Mouse (Mus musculus) 3134 (cell line): ENCODE data around the gene Micu2.
"Not testable (repeated sequence)": the region's sequence is repeated elsewhere in the genome, so short reads cannot be mapped to it uniquely, and the experiment has no call there.

ENCODE experiments used
- DNase-seq: peaks from one replicate; pipeline ENCODE4 v3.0.0-alpha.2; 2011; ENCODE audit warnings: low spot score; ENCODE audit not compliant: insufficient read length; ENCODE audit errors: extremely low read depth

Micu2 gene

GRCm38 (mm10) chr14:57896088-57896871 is 102.8 kb downstream of the Micu2 start:
- DNase-seq, result not testable (repeated sequence)

GRCm38 (mm10) chr14:57894346-57894745 is 104.7 kb downstream of the Micu2 start:
- no peak for DNase-seq

GRCm38 (mm10) chr14:57892961-57893360 is 106.1 kb downstream of the Micu2 start:
- no peak for DNase-seq

GRCm38 (mm10) chr14:57890011-57890842 is 108.8 kb downstream of the Micu2 start, which contains the start of gene Zdhhc20:
Gene Zdhhc20, minus strand, starts transcription at chr14:57890276.
- peak; percentile 96 for DNase-seq

GRCm38 (mm10) chr14:57889541-57890010 is 109.5 kb downstream of the Micu2 start:
- no peak for DNase-seq

GRCm38 (mm10) chr14:57887171-57887570 is 111.9 kb downstream of the Micu2 start:
- no peak for DNase-seq

- DNase-seq, result no peak
Measured at GRCm38 (mm10) chr14:57886032-57886431, 113.0 kb downstream of the Micu2 start.

GRCm38 (mm10) chr14:57883341-57883740 is 115.7 kb downstream of the Micu2 start:
- DNase-seq, result no peak

- DNase-seq, result no peak
Measured at GRCm38 (mm10) chr14:57882720-57883119, 116.3 kb downstream of the Micu2 start.

- peak; percentile 58 for DNase-seq
Measured at GRCm38 (mm10) chr14:57881793-57882192, 117.3 kb downstream of the Micu2 start.

- DNase-seq, result no peak
Measured at GRCm38 (mm10) chr14:57881074-57881473, 118.0 kb downstream of the Micu2 start.

- DNase-seq, result no peak
Measured at GRCm38 (mm10) chr14:57877921-57878320, 121.1 kb downstream of the Micu2 start.

- DNase-seq, result no peak
Measured at GRCm38 (mm10) chr14:57866676-57867276, 132.3 kb downstream of the Micu2 start.
